Mouse (Mus musculus): ENCODE measurements around the gene Edn2.

The Edn2 gene

DNA sequence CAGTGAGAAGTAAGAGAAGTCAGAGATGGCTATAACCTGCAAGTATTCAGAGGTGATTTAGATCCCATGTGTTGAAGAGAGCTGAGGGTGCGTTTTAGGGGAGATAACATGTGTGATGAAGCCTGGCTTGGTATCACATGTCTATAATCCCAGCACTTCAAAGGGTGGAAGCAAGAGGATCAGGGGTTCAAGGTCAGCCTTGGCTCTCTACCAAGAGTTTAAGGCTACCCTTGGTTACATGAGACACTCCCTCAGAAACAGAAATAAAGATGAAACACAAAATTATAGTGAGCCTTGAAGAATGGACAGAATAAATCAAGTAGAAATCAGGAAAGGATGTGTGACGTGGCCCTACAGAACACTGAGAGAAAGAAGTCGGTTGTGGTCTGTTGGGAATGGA, 7.3 kb upstream of the Edn2 start:
- no peak for DNase-seq (ENCODE audit: inconsistent ontology term)

- no peak for DNase-seq (ENCODE audit: inconsistent ontology term)
These were observed 2.2 kb upstream of the Edn2 start for GRCm38 (mm10) chr4:120158714-120159310.

DNA sequence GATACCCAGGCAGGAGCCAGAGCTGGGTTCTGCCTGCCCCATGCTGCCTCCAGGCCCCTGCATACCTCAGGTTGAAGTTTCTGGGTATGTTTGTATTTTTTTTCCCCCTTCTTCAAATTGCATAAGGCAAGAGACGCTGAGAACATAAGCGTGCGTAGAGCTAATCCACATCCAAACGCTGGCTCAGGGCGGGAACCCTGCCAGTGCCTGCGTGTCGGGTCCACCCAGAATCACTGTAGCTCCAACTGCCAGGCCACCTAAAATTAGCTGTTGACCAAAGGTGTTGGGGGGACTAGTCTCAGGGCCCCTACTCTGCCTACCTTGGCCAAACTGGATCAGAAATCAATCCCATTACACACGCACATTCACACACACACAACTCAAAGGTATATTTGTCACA, 1.6 kb downstream of the Edn2 start:
- DNase-seq (ENCODE audit: inconsistent ontology term) = no peak

DNA sequence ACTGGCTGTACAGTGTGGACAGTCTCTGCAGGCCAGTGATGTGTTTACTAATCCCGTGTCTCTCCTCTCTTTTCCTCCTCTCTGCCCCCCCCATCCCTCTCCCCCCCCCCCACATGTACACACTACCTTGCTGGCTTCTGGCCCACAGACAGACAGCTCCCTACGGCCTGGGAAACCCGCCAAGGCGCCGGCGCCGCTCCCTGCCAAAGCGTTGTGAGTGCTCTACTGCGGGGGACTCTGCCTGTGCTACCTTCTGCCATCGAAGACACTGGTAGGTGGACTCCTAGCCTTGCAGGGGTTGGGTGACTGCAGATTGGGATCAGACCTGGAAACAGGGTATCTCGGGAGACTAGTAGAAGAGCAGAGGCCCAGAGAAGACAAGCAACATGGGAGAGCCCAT, 2.2 kb downstream of the Edn2 start:
- DNase-seq (ENCODE audit: inconsistent ontology term) = no peak

DNA sequence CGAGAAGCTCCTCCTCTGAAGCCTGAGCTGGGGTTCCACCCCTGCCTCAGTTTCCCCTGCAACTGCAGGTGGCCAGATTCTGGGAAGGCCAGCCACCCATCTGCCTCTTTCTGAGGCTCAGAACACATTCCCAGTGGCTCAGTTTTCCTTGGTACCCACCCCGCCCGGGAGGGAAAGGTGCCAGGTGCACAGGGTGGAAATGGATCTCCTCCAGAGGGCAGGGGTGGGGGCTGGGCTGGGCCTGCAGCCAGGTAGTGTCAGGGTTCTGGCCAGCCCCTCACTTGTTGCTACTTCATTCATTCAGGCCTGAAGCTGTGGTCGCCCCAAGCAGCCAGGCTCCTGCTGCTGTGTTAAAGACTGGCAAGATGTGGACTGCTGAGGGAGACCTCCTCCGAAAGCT, 3.3 kb downstream of the Edn2 start:
- no peak for DNase-seq (ENCODE audit: inconsistent ontology term)

GRCm38 (mm10) chr4:120167778-120168177, 6.8 kb downstream of the Edn2 start:
- no peak for DNase-seq (ENCODE audit: inconsistent ontology term)

DNA sequence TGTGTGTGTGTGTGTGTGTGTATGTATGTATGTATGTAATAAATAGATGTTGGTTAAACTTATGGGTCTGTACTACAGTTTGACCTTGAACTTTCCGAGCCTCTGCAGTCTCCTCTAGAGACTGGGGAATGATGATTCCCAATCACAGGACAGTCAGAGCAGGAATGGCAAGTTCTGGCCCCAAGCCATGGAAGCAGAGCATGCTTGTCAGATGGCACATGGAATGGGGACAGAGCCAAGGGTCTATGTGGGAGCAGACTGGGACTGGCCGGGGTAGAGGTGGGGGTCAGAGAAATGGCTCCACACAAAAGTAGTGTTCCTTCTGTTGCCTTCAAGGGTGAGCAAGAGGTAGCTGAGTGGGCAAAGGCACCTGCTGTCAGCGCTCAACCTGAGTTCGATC, 7.3 kb downstream of the Edn2 start:
- DNase-seq (ENCODE audit: inconsistent ontology term) = no peak

DNA sequence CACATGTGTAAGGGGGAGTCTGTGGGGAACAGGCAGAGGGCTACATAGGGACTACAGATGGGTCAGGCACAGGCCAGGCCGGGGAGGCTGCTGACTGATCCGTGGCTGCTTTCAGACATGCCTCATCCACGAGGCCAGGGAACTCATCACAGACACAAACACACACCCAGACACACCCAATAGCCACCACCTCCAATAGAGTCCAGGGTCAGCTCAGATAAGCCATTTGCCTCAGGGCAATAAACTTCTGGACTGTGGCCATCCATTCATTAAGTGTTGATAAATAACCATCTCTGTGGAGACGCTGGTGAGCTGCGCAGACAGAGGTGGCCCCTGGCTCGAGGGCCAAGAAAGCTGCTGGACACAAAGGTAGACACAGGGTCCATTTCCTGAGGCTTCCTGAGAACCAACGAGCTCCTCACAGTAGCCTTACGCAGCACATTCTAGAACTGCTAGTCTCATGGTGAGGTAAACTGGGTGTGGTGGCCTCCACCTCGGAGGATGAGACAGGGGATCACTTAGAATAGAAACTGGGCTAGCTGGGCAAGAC, 9.5 kb downstream of the Edn2 start:
- no peak for DNase-seq (ENCODE audit: inconsistent ontology term)

DNA sequence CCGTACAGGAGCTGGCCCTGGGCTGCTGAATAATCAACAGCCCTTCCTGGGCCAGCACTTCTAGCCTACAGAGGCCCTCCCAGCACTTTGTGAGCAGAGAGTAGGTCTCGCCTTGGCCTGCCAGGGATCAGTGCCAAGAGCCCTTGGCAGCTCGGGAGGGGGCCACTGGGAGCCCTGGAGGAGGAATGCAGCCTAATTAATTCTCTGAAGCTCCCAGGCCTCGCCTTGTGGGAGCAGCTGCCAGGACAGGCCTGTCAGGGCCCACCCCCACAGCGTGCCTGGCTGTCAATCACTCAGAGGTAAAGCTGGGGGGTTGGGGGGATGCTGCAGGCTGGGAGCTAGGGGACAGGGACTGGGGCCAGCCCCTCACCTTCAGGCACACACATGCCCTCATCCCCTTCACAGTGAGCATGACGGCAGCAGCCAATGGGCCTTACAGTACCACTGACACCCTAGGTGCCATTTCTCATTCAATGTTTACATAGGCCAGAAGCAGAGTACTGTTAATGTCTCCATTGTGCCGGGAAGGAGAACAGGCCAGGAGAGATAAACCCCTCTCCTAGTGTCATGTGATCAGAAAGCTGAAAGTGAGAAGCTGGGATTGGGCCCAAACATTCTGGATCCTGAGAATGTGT, 11.2 kb downstream of the Edn2 start:
- DNase-seq (ENCODE audit: inconsistent ontology term) = peak; percentile 95

GRCm38 (mm10) chr4:120179123-120179522, 18.1 kb downstream of the Edn2 start:
- DNase-seq (ENCODE audit: inconsistent ontology term) = no peak

DNA sequence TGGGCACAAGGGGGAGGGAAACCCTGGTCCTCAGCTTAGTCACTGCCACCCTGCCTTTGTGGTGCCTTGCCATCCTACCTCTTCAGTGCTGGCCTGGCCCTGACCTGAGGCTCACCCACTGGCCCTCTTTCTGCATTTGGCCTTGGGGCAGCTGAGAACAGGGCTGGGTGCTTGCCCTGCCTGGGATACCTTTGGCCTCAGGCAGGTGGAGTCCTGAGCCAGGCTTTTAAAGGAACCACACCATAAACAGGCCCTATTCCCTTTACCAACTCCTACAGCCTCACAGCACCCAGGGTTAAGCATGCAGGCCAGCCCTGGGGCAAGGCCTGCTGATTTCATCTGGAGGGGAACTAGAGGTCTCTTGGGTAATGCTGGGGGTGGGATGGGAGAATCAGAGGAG, 19.5 kb downstream of the Edn2 start:
- DNase-seq (ENCODE audit: inconsistent ontology term) = no peak

DNA sequence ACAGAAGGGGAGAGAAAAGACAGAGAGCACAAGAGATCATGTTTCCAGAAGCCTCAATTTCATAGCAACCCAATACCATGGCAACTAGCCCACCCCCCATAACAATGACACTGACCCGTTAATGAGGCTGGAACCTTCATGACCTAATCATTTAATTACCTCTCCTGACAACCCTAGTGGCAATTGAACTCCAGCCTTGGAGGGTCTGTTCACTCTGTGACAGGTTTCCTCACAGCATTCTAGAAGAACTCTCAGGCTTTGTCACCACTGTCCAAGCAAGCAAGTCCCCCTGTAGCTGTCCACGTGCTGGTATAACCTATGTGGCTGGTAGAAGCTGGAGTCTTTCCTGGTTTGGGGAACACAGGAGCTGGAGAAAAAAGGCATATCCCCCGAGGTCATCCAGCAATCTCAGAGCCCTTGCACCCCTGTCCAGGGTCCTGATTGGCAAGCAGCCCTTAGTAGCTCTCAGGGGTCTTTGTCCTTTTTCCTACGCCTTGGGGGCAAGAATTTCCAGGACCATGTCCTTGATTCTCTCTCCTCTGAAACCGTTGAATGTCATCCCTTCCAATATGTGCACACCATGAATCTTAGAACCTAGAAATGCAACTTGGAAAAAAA, 23.5 kb downstream of the Edn2 start:
- peak; percentile 19 for DNase-seq (ENCODE audit: inconsistent ontology term)

GRCm38 (mm10) chr4:120186441-120186840, 25.4 kb downstream of the Edn2 start:
- no peak for DNase-seq (ENCODE audit: inconsistent ontology term)

DNA sequence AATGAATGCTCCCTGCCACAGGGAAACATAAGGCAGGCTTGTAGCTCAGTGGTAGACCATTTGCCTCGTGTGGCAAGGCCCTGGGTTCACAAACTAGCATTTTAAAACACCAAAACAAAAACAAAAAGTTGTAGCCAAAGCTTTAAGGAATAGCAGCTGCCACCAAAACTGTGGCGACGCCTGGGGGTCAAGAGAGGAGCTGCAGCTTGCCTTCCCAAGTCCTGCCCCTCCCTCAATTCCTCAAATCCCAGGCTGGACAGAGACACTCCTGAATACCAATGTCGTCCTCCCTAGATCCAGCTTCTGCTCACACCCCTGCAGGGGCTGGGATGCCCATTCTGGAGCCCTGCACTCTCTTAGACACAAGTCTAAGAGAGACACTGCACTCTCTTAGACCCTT, 25.9 kb downstream of the Edn2 start:
- DNase-seq (ENCODE audit: inconsistent ontology term) = peak; percentile 12

DNA sequence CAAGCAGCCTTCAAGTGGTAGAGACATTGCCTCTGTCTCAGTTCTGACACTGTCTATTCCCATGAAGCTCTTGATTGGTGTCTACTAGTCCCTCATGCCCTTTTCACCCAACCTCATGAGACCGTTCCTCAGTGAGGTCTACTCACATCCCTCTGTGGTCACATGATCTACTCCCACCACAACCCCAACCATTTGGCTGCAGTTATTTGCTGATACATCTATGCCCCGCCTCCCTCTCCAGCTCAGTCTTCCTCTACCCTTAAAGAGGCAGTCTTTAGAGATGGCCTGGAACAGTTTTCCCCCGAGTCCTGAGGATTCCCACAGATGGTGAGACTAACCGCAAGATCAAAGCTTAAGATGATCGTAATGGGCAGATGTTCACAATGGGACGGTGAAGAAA, 27.2 kb downstream of the Edn2 start:
- no peak for DNase-seq (ENCODE audit: inconsistent ontology term)

- DNase-seq (ENCODE audit: inconsistent ontology term) = peak; percentile 99
These were observed 27.7 kb downstream of the Edn2 start for GRCm38 (mm10) chr4:120188651-120189161.

- peak; percentile 95 for DNase-seq (ENCODE audit: inconsistent ontology term)
These were observed 28.9 kb downstream of the Edn2 start for GRCm38 (mm10) chr4:120189941-120190340.

GRCm38 (mm10) chr4:120191987-120192386, 31.0 kb downstream of the Edn2 start:
- no peak for DNase-seq (ENCODE audit: inconsistent ontology term)

DNA sequence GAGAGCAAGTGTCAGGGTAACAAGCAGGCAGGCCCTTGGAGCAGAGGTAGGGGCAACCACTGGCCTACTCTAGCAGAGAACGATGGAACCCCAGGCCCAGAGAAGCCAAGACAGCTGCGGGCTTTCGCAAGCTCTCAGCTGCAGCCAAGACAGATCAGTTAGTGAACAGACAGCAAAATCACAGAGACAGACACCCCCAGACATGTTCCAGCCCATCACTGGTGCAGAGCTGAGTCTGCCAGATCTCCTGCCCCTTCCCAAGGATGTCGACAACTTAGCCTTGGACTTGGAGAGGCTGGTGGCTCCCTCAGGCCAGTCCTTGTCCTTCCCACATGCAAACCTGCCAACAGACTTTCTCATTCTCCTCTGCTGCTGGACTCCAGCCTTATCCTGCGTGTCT, 33.0 kb downstream of the Edn2 start:
- no peak for DNase-seq (ENCODE audit: inconsistent ontology term)

GRCm38 (mm10) chr4:120194965-120195364, 34.0 kb downstream of the Edn2 start:
- DNase-seq (ENCODE audit: inconsistent ontology term) = no peak

DNA sequence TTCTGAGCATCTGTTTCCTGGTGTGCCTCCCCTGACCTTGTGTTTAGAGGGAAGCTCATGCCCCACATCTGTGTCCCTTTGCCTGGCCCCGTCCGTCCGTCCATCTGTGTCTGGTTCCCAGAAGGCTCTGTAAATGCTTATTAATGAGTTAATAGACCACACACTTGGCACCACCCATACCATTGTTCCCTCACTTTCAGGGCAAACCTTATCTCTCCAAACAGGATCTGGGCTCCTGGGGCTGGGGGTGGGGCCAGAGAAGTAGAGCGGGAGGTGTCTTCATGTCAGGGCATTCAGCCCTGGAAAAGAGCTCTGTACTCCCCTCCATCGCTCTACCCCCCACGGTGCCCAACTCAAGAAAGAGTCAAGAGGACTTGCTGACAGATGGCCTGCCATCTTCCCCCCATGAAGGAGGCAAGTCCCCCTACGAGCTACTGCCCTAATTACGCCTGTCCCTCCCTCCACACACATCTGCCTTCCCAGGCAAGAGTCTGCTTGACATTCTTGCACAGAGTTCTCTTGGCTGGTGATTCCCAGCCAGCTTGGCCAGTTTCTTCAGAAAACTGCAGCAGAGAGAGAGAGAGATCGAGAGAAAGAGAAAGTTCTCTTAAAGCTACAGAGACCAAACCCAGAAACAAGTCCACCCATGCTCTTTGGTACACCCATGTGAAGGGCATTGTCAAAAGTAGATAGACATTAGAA, 38.3 kb downstream of the Edn2 start:
- DNase-seq (ENCODE audit: inconsistent ontology term) = peak; percentile 39

DNA sequence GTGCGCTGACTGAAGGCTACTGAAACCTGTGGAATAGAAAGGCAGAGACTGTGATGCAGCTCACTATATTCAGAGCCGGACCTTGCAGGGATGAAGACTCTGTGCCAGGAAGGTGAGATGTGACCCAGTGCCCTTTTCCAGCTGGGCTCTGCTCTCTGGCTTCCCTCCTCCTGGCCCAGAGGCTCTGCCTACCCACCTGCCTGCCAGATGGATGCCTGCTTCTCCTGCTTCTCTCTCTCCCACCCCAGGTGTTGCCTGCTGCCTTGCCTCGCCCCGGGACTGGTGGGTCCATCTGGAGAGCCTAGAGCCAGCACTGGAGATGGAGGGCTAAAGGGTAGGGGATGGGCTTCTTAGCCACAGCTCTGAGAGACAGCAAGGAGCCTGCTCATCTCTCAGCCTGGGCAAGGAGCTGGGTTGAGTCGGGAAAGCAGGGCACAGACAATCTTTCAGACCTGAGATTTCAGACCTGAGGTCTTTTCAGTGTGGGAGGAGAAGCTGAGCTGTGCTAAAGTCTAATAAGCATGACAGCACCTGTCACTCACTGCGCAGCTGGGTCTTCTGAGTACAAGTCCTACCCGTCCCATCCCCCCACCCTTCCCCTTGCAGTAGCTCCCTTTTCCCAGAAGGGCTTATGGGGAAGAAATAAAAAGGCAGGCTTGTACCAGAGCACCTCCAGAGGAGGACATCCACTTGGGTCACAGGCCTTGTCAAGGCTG, 39.7 kb downstream of the Edn2 start:
- DNase-seq (ENCODE audit: inconsistent ontology term) = no peak

Data from Muller cell, postnatal 12 days (primary cell).